Mouse (Mus musculus) MEL (cell line): Measurements from ENCODE around the gene Cpne8. TPM values are rescaled to one million over a fixed set of nuclear protein-coding genes. Genes with fewer than 3 reads are reported as not detected.

Source experiments
- DNase-seq: peaks from one replicate; pipeline ENCODE4 v3.0.0; 2011; ENCODE audit warnings: low read depth, low spot score
- H3K27ac ChIP-seq: 2 replicates; pipeline ENCODE4 v1.5.1; 2012; ENCODE audit warnings: low read depth, mild to moderate bottlenecking, control low read depth, low read length, moderate library complexity; ENCODE audit not compliant: control insufficient read depth
- H3K27me3 ChIP-seq, 2 experiments: fragments of 150-350 bp in 1 of 2; sonication (generic) in 1 of 2; 2 replicates each; pipeline ENCODE4 v1.6.1; 2012; ENCODE audit warnings: low read length in 2 of 2, mild to moderate bottlenecking in 2 of 2, improper control_type of control experiment in 1 of 2, moderate library complexity in 1 of 2; ENCODE audit not compliant: insufficient read depth in 2 of 2, control insufficient read depth in 1 of 2
- H3K36me3 ChIP-seq, 2 experiments: 2 replicates each; pipeline ENCODE4 v1.6.1; 2012 to 2014; ENCODE audit warnings: low read length in 2 of 2, improper control_type of control experiment in 1 of 2, inconsistent platforms in 1 of 2, mild to moderate bottlenecking in 1 of 2; ENCODE audit not compliant: insufficient read depth in 2 of 2, control insufficient read depth in 1 of 2
- H3K4me1 ChIP-seq, 2 experiments: fragments of 150-350 bp in 1 of 2; sonication (generic) in 1 of 2; 2 replicates each; pipeline ENCODE4 v1.6.1; 2012; ENCODE audit warnings: low read length in 2 of 2, improper control_type of control experiment in 1 of 2, mild to moderate bottlenecking in 1 of 2; ENCODE audit not compliant: insufficient read depth in 2 of 2, control insufficient read depth in 1 of 2
- H3K4me3 ChIP-seq, 2 experiments: fragments of 150-350 bp in 1 of 2; sonication (generic) in 1 of 2; 2 replicates each; pipeline ENCODE4 v1.5.1; 2012; ENCODE audit warnings: low read depth in 2 of 2, low read length in 2 of 2, mild to moderate bottlenecking in 2 of 2, moderate library complexity in 2 of 2, control low read depth in 1 of 2, improper control_type of control experiment in 1 of 2; ENCODE audit not compliant: control insufficient read depth in 1 of 2, insufficient read depth in 1 of 2
- H3K79me2 ChIP-seq: 2 replicates; pipeline ENCODE4 v1.6.1; 2012; ENCODE audit warnings: mild to moderate bottlenecking, low read length, moderate library complexity; ENCODE audit not compliant: control insufficient read depth, poor library complexity, insufficient read depth
- H3K9ac ChIP-seq: 2 replicates; pipeline ENCODE4 v1.6.1; 2012; ENCODE audit warnings: low read depth, mild to moderate bottlenecking, control low read depth, low read length, moderate library complexity; ENCODE audit not compliant: control insufficient read depth, poor library complexity, severe bottlenecking
- H3K9me3 ChIP-seq: fragments of 150-350 bp; sonication (generic); replicated peaks from 2 replicates; pipeline ENCODE4 v1.6.1; 2012; ENCODE audit warnings: mild to moderate bottlenecking, low read length, improper control_type of control experiment, moderate library complexity; ENCODE audit not compliant: insufficient read depth
- CHD1 ChIP-seq: IDR thresholded peaks from 2 replicates; pipeline ENCODE4 v1.6.1; 2012; ENCODE audit warnings: low read depth, mild to moderate bottlenecking, inconsistent platforms, low read length, improper control_type of control experiment
- E2F4 ChIP-seq: IDR thresholded peaks from 2 replicates; pipeline ENCODE4 v1.6.1; 2011; ENCODE audit warnings: low read depth, low read length, improper control_type of control experiment, borderline replicate concordance
- ELF1 ChIP-seq: IDR thresholded peaks from 2 replicates; pipeline ENCODE4 v1.6.1; 2014; ENCODE audit warnings: low read depth, mild to moderate bottlenecking, inconsistent platforms, low read length, improper control_type of control experiment, moderate library complexity
- ETS1 ChIP-seq: IDR thresholded peaks from 2 replicates; pipeline ENCODE4 v1.6.1; 2012; ENCODE audit warnings: low read depth, mild to moderate bottlenecking, inconsistent platforms, low read length, improper control_type of control experiment, moderate library complexity
- HCFC1 ChIP-seq: IDR thresholded peaks from 2 replicates; pipeline ENCODE4 v1.6.1; 2012; ENCODE audit warnings: low read depth, mild to moderate bottlenecking, inconsistent platforms, low read length, improper control_type of control experiment, moderate library complexity
- MAX ChIP-seq: IDR thresholded peaks from 2 replicates; pipeline ENCODE4 v1.6.1; 2011; ENCODE audit warnings: low read length, improper control_type of control experiment
- MEF2A ChIP-seq: IDR thresholded peaks from 2 replicates; pipeline ENCODE4 v1.6.1; 2014; ENCODE audit warnings: low read depth, mild to moderate bottlenecking, inconsistent platforms, low read length, improper control_type of control experiment; ENCODE audit not compliant: poor library complexity, insufficient replicate concordance, severe bottlenecking; ENCODE audit errors: extremely low read depth
- MXI1 ChIP-seq: IDR thresholded peaks from 2 replicates; pipeline ENCODE4 v1.6.1; 2011; ENCODE audit warnings: mild to moderate bottlenecking, low read depth, low read length, improper control_type of control experiment
- NELFE ChIP-seq: IDR thresholded peaks from 2 replicates; pipeline ENCODE4 v1.6.1; 2011; ENCODE audit warnings: low read depth, low read length, improper control_type of control experiment
- NRF1 ChIP-seq: IDR thresholded peaks from 2 replicates; pipeline ENCODE4 v1.6.1; 2014; ENCODE audit warnings: low read depth, mild to moderate bottlenecking, inconsistent platforms, low read length, improper control_type of control experiment, moderate library complexity; ENCODE audit not compliant: poor library complexity, insufficient read depth, severe bottlenecking
- POLR2AphosphoS2 ChIP-seq: IDR thresholded peaks from 2 replicates; pipeline ENCODE4 v1.6.1; 2011; ENCODE audit warnings: low read length, improper control_type of control experiment
- POLR2AphosphoS5 ChIP-seq: IDR thresholded peaks from 2 replicates; pipeline ENCODE4 v1.6.1; 2012; ENCODE audit warnings: low read depth, borderline replicate concordance, mild to moderate bottlenecking, inconsistent platforms, low read length, moderate library complexity, mixed read lengths
- SIN3A ChIP-seq: IDR thresholded peaks from 2 replicates; pipeline ENCODE4 v1.6.1; 2012; ENCODE audit warnings: low read length, improper control_type of control experiment, inconsistent platforms
- SMC3 ChIP-seq: IDR thresholded peaks from 2 replicates; pipeline ENCODE4 v1.6.1; 2011; ENCODE audit warnings: low read depth, low read length, improper control_type of control experiment
- UBTF ChIP-seq: IDR thresholded peaks from 2 replicates; pipeline ENCODE4 v1.6.1; 2012; ENCODE audit warnings: low read depth, mild to moderate bottlenecking, inconsistent platforms, low read length, improper control_type of control experiment, moderate library complexity, borderline replicate concordance; ENCODE audit not compliant: insufficient read depth
- USF1 ChIP-seq: IDR thresholded peaks from 2 replicates; pipeline ENCODE4 v1.6.1; 2014; ENCODE audit warnings: low read depth, mild to moderate bottlenecking, inconsistent platforms, low read length, improper control_type of control experiment, moderate library complexity
- USF2 ChIP-seq, 2 experiments: IDR thresholded peaks; 2 replicates each; pipeline ENCODE4 v1.6.1; 2011 to 2012; ENCODE audit warnings: improper control_type of control experiment in 2 of 2, low read length in 2 of 2, borderline replicate concordance in 1 of 2, inconsistent platforms in 1 of 2, low read depth in 1 of 2, mild to moderate bottlenecking in 1 of 2; ENCODE audit not compliant: insufficient read depth in 1 of 2
- polyA plus RNA-seq, 2 experiments: library from polyadenylated mRNA; stranded (reverse) in 1 of 2; unstranded in 1 of 2; fragments of >175 nt in 1 of 2; fragments of >200 nt in 1 of 2; gene quantifications; 2 replicates each; pipeline versions ENCODE4 v1.2.1 to v1.2.4; 2012; ENCODE audit warnings: low replicate concordance in 2 of 2, low read depth in 1 of 2; ENCODE audit not compliant: insufficient read length in 2 of 2, insufficient read depth in 1 of 2, missing spikeins in 1 of 2
- total RNA-seq: library from RNA; depleted of rRNA; stranded (reverse); fragments of 300-350 nt; gene quantifications from 2 replicates; pipeline ENCODE4 v1.2.3, GENCODE M21; 2012

Cpne8 gene
- total and polyA plus RNA-seq, 3 experiments: 18.5 to 50.4 TPM; not detected in 1

- H3K9me3 ChIP-seq: no peaks in the 10 kb centered on the region
- no peak overlapping the region for H3K9ac ChIP-seq
- TF ChIP-seq POLR2AphosphoS5 (no peak), ETS1 (no peak), E2F4 (no peak), ELF1 (no peak), SIN3A (no peak), NELFE (no peak), MEF2A (no peak)
- TF ChIP-seq, all 39 proteins: peak for 0
- no peak for DNase-seq
- no peaks in the 10 kb centered on the region for H3K27me3 ChIP-seq
- H3K36me3 ChIP-seq: no peaks in the 10 kb centered on the region
- H3K4me3 ChIP-seq: no peak overlapping the region
- no peaks in the 10 kb centered on the region for H3K79me2 ChIP-seq
- no peaks in the 10 kb centered on the region for H3K4me1 ChIP-seq
- H3K27ac ChIP-seq: no peak overlapping the region
Measured at GRCm38 (mm10) chr15:90669494-90669893, 9.7 kb downstream of the Cpne8 start.

GRCm38 (mm10) chr15:90666893-90667292 is 12.3 kb downstream of the Cpne8 start:
- Histone ChIP-seq H3K27me3 (no peaks in the 10 kb centered on the region), H3K36me3 (no peaks in the 10 kb centered on the region), H3K79me2 (no peaks in the 10 kb centered on the region), H3K4me1 (no peaks in the 10 kb centered on the region), H3K27ac (no peak overlapping the region), H3K9me3 (no peaks in the 10 kb centered on the region), H3K9ac (no peak overlapping the region), H3K4me3 (no peak overlapping the region)
- no peak for DNase-seq
- TF ChIP-seq ETS1 (no peak), CHD1 (no peak), POLR2AphosphoS2 (no peak), SIN3A (no peak), SMC3 (no peak), NRF1 (no peak), UBTF (no peak), USF1 (no peak), MAX (no peak), USF2 (IDR thresholded peaks at IDR 0.05; ENCODE audit: borderline replicate concordance in 1 of 2, insufficient read depth in 1 of 2, low read depth in 1 of 2, low read length in 2 of 2) (no peak), MXI1 (no peak), HCFC1 (no peak)
